Mouse (Mus musculus): Measurements from ENCODE around the gene Ttc28.

DNA sequence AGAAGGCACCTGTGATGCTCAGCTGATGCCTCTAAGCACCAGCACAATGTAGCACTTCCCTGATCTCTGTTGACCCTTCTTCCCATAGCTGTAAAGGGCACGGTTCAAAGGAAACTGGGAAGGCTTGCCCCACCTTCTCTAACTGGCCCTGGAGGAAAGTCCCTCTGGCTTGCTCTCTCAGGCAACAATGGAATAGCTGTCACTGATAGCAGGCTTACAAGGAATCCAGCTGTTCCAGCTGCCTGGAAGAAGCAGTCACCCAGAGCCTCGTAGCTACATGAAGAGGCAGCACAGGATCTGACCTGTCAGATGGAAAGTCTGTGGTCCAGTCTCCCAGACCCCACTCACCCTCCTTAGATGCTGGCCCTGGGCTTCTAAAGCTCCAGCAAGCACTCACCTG lies 389.2 kb downstream of the Ttc28 start:
- TF ChIP-seq POLR2A (IDR thresholded peaks at IDR 0.05; ENCODE audit: control insufficient read depth, extremely low read depth, insufficient read depth, low read length, poor library complexity): no peak
- no peak for TF ChIP-seq CTCF (IDR thresholded peaks at IDR 0.05; ENCODE audit: borderline replicate concordance, control insufficient read depth, extremely low read depth, insufficient read depth, low read length, poor library complexity)
